Mouse (Mus musculus): ENCODE data around the gene Snx29.

- TF ChIP-seq GATA1 (IDR thresholded peaks at IDR 0.05; ENCODE audit: low read length) (no peak), TAL1 (IDR thresholded peaks at IDR 0.05; ENCODE audit: low read length) (no peak)
Observed at GRCm38 (mm10) chr16:11755281-11756066, 432.8 kb downstream of the Snx29 start.

All from erythroblast, embryonic 14.5 days (primary cell).